Mouse (Mus musculus): Measurements from ENCODE around the gene Mn1.

- TF ChIP-seq POLR2A (IDR thresholded peaks at IDR 0.05; ENCODE audit: control insufficient read depth, low read depth, low read length) (no peak), CTCF (IDR thresholded peaks at IDR 0.05; ENCODE audit: control insufficient read depth, insufficient read depth, insufficient replicate concordance, low read depth, low read length) (no peak)
These were observed 393 bp downstream of the Mn1 start for GRCm38 (mm10) chr5:111417378-111418131.

All from testis, adult 2 months (tissue).